Mouse (Mus musculus): ENCODE results near the gene Dbndd1. TPM values are rescaled to one million over a fixed set of nuclear protein-coding genes. Genes with fewer than 3 reads are reported as not detected.
"Not testable (repeated sequence)": the region's sequence is repeated elsewhere in the genome, so short reads cannot be mapped to it uniquely, and the experiment has no call there.

The Dbndd1 gene
- polyA plus RNA-seq, 1 experiment from 2014 or later = 13.5 TPM

- H3K4me1 ChIP-seq (replicated peaks) = no peaks in the 10 kb centered on the region
- H3K4me2 ChIP-seq = no peak overlapping the region
- no peak for ATAC-seq (ENCODE audit: insufficient number of reproducible peaks, insufficient read depth, low FRiP score, low TSS enrichment, low read depth)
- no peak overlapping the region for H3K4me3 ChIP-seq (replicated peaks)
- no peak overlapping the region for H3K9ac ChIP-seq (replicated peaks)
- H3K9me3 ChIP-seq = no peaks in the 10 kb centered on the region
- no peaks in the 10 kb centered on the region for H3K27me3 ChIP-seq
- peaks cover 97% of the 10 kb centered on the region for H3K36me3 ChIP-seq
- WGBS = 94% methylated on average over 9 of the region's 9 CpGs
- H3K27ac ChIP-seq = no peak overlapping the region
Observed at GRCm38 (mm10) chr8:123492898-123493297, 22.4 kb downstream of the Dbndd1 start.

GRCm38 (mm10) chr8:123491280-123492075 is 23.8 kb downstream of the Dbndd1 start:
- no peak overlapping the region for H3K27ac ChIP-seq
- WGBS = 89% methylated on average over 15 of the region's 15 CpGs
- no peak overlapping the region for H3K9ac ChIP-seq (replicated peaks)
- no peak for ATAC-seq (ENCODE audit: insufficient number of reproducible peaks, insufficient read depth, low FRiP score, low TSS enrichment, low read depth)
- no peaks in the 10 kb centered on the region for H3K9me3 ChIP-seq
- no peaks in the 10 kb centered on the region for H3K27me3 ChIP-seq
- H3K4me1 ChIP-seq (replicated peaks) = no peaks in the 10 kb centered on the region
- peaks cover 97% of the 10 kb centered on the region for H3K36me3 ChIP-seq
- H3K4me2 ChIP-seq = no peak overlapping the region
- no peak overlapping the region for H3K4me3 ChIP-seq (replicated peaks)

GRCm38 (mm10) chr8:123482627-123483026 is 32.6 kb downstream of the Dbndd1 start:
- Histone ChIP-seq H3K36me3 (peaks cover 72% of the 10 kb centered on the region), H3K4me2 (no peak overlapping the region), H3K9me3 (no peaks in the 10 kb centered on the region), H3K4me3 (replicated peaks) (no peak overlapping the region), H3K4me1 (replicated peaks) (peaks cover 9% of the 10 kb centered on the region), H3K9ac (replicated peaks) (no peak overlapping the region), H3K27me3 (no peaks in the 10 kb centered on the region), H3K27ac (no peak overlapping the region)
- 84% methylated on average over 7 of the region's 7 CpGs for WGBS
- ATAC-seq (ENCODE audit: insufficient number of reproducible peaks, insufficient read depth, low FRiP score, low TSS enrichment, low read depth) = no peak

GRCm38 (mm10) chr8:123478456-123479218 is 36.6 kb downstream of the Dbndd1 start:
- peak overlapping the region; percentile 77 for H3K4me2 ChIP-seq
- H3K27ac ChIP-seq = peak overlapping the region; percentile 91
- H3K4me1 ChIP-seq (replicated peaks) = peaks cover 13% of the 10 kb centered on the region
- no peaks in the 10 kb centered on the region for H3K9me3 ChIP-seq
- H3K36me3 ChIP-seq = peaks cover 34% of the 10 kb centered on the region
- no peaks in the 10 kb centered on the region for H3K27me3 ChIP-seq
- WGBS = 37% methylated on average over 16 of the region's 16 CpGs
- H3K9ac ChIP-seq (replicated peaks) = peak overlapping the region; percentile 81
- no peak for ATAC-seq (ENCODE audit: insufficient number of reproducible peaks, insufficient read depth, low FRiP score, low TSS enrichment, low read depth)
- peak overlapping the region; percentile 87 for H3K4me3 ChIP-seq (replicated peaks)

GRCm38 (mm10) chr8:123477737-123478258 is 37.5 kb downstream of the Dbndd1 start, which contains the start of gene Afg3l1:
Gene Afg3l1, plus strand, starts transcription at chr8:123477903.
- H3K27me3 ChIP-seq = no peaks in the 10 kb centered on the region
- under 1% methylated on average over 57 of the region's 58 CpGs for WGBS
- peak within 1 kb of the TSS; percentile 81 for H3K9ac ChIP-seq (replicated peaks)
- peak within 1 kb of the TSS; percentile 91 for H3K27ac ChIP-seq
- H3K4me2 ChIP-seq = peak within 1 kb of the TSS; percentile 77
- peaks cover 13% of the 10 kb centered on the region for H3K4me1 ChIP-seq (replicated peaks)
- peak; percentile 88 for ATAC-seq (ENCODE audit: insufficient number of reproducible peaks, insufficient read depth, low FRiP score, low TSS enrichment, low read depth)
- no peaks in the 10 kb centered on the region for H3K9me3 ChIP-seq
- H3K36me3 ChIP-seq = peaks cover 28% of the 10 kb centered on the region
- H3K4me3 ChIP-seq (replicated peaks) = peak within 1 kb of the TSS; percentile 87

- peak overlapping the region; percentile 77 for H3K4me2 ChIP-seq
- peak overlapping the region; percentile 91 for H3K27ac ChIP-seq
- H3K27me3 ChIP-seq = no peaks in the 10 kb centered on the region
- ATAC-seq (ENCODE audit: insufficient number of reproducible peaks, insufficient read depth, low FRiP score, low TSS enrichment, low read depth) = no peak
- H3K4me1 ChIP-seq (replicated peaks) = peaks cover 13% of the 10 kb centered on the region
- H3K9me3 ChIP-seq = no peaks in the 10 kb centered on the region
- peak overlapping the region; percentile 87 for H3K4me3 ChIP-seq (replicated peaks)
- peaks cover 22% of the 10 kb centered on the region for H3K36me3 ChIP-seq
- H3K9ac ChIP-seq (replicated peaks) = peak overlapping the region; percentile 81
- 10% methylated on average over 34 of the region's 34 CpGs for WGBS
Observed at GRCm38 (mm10) chr8:123476911-123477736, 38.1 kb downstream of the Dbndd1 start.

GRCm38 (mm10) chr8:123474549-123474948 is 40.7 kb downstream of the Dbndd1 start:
- not testable (repeated sequence) for H3K9me3 ChIP-seq; H3K4me2 ChIP-seq; ATAC-seq (ENCODE audit: insufficient number of reproducible peaks, insufficient read depth, low FRiP score, low TSS enrichment, low read depth); H3K4me3 ChIP-seq (replicated peaks); H3K9ac ChIP-seq (replicated peaks); H3K36me3 ChIP-seq; H3K27ac ChIP-seq; H3K27me3 ChIP-seq
- 65% methylated on average over 5 of the region's 5 CpGs for WGBS
- H3K4me1 ChIP-seq (replicated peaks) = peaks cover 13% of the 10 kb centered on the region

GRCm38 (mm10) chr8:123472991-123473390 is 42.3 kb downstream of the Dbndd1 start:
- 62% methylated on average over 6 of the region's 6 CpGs for WGBS
- H3K27me3 ChIP-seq; H3K4me3 ChIP-seq (replicated peaks); ATAC-seq (ENCODE audit: insufficient number of reproducible peaks, insufficient read depth, low FRiP score, low TSS enrichment, low read depth); H3K27ac ChIP-seq; H3K4me1 ChIP-seq (replicated peaks); H3K9me3 ChIP-seq; H3K9ac ChIP-seq (replicated peaks); H3K36me3 ChIP-seq; H3K4me2 ChIP-seq: not testable (repeated sequence)

- Histone ChIP-seq H3K4me3 (replicated peaks) (no peak overlapping the region), H3K36me3 (peaks cover 18% of the 10 kb centered on the region), H3K9me3 (peaks cover 3% of the 10 kb centered on the region; the same call in 1 of the 2 replicates), H3K4me2 (no peak overlapping the region), H3K27me3 (no peaks in the 10 kb centered on the region), H3K27ac (no peak overlapping the region), H3K4me1 (replicated peaks) (no peaks in the 10 kb centered on the region), H3K9ac (replicated peaks) (no peak overlapping the region)
- no peak for ATAC-seq (ENCODE audit: insufficient number of reproducible peaks, insufficient read depth, low FRiP score, low TSS enrichment, low read depth)
- 76% methylated on average over 3 of the region's 3 CpGs for WGBS
Observed at GRCm38 (mm10) chr8:123467476-123467875, 47.8 kb downstream of the Dbndd1 start.

GRCm38 (mm10) chr8:123463651-123464050 is 51.6 kb downstream of the Dbndd1 start:
- Histone ChIP-seq H3K27ac (no peak overlapping the region), H3K4me3 (replicated peaks) (no peak overlapping the region), H3K4me2 (no peak overlapping the region), H3K4me1 (replicated peaks) (no peaks in the 10 kb centered on the region), H3K9me3 (peaks cover 3% of the 10 kb centered on the region; the same call in 1 of the 2 replicates), H3K27me3 (no peaks in the 10 kb centered on the region), H3K36me3 (peaks cover 56% of the 10 kb centered on the region), H3K9ac (replicated peaks) (no peak overlapping the region)
- ATAC-seq (ENCODE audit: insufficient number of reproducible peaks, insufficient read depth, low FRiP score, low TSS enrichment, low read depth) = no peak
- 91% methylated on average over 4 of the region's 4 CpGs for WGBS
